Mouse (Mus musculus) kidney, embryonic 16.5 days (tissue): Measurements from ENCODE around the gene Pqlc3. TPM values are rescaled to one million over a fixed set of nuclear protein-coding genes. Genes with fewer than 3 reads are reported as not detected.

Experiments used
- ATAC-seq: fragments of 200-750 bp; cut with Nextera tagmentation; 2 replicates; pipeline ENCODE4 v1.8.0; 2017; ENCODE audit warnings: moderate TSS enrichment; ENCODE audit not compliant: low FRiP score, low TSS enrichment
- H3K27ac ChIP-seq: fragments of 300-500 bp; sonication (generic); 2 replicates; pipeline ENCODE4 v1.5.1; 2014; ENCODE audit warnings: low read length
- H3K27me3 ChIP-seq: fragments of 300-500 bp; sonication (generic); 2 replicates; pipeline ENCODE4 v1.6.1; 2014; ENCODE audit warnings: low read length, control low read depth, mixed read lengths; ENCODE audit not compliant: insufficient read depth
- H3K36me3 ChIP-seq: fragments of 300-500 bp; sonication (generic); 2 replicates; pipeline ENCODE4 v1.6.1; 2014; ENCODE audit warnings: low read length, control low read depth, mixed read lengths; ENCODE audit not compliant: insufficient read depth
- H3K4me1 ChIP-seq: fragments of 300-500 bp; sonication (generic); 2 replicates; pipeline ENCODE4 v1.6.1; 2014; ENCODE audit warnings: low read length, control low read depth, mixed read lengths; ENCODE audit not compliant: insufficient read depth
- H3K4me2 ChIP-seq: fragments of 300-500 bp; sonication (generic); replicated peaks from 2 replicates; pipeline ENCODE4 v1.6.1; 2014; ENCODE audit warnings: low read depth, low read length
- H3K4me3 ChIP-seq: fragments of 300-500 bp; sonication (generic); 2 replicates; pipeline ENCODE4 v1.5.1; 2014; ENCODE audit warnings: mild to moderate bottlenecking, low read length
- H3K9ac ChIP-seq: fragments of 300-500 bp; sonication (generic); replicated peaks from 2 replicates; pipeline ENCODE4 v1.6.1; 2014; ENCODE audit warnings: low read length
- H3K9me3 ChIP-seq: fragments of 300-500 bp; sonication (generic); 2 replicates; pipeline ENCODE4 v1.6.1; 2016; ENCODE audit warnings: low read length, control low read depth
- WGBS: fragments of 180-500 bp; shearing (Covaris S2); extraction: QIAGEN DNeasy Blood & Tissue Kit; methylation state at CpG from one replicate; pipeline ENCODE4 v1.1.7; 2014; 5-methylcytosine and 5-hydroxymethylcytosine counted together
- polyA plus RNA-seq: library from polyadenylated mRNA; unstranded; fragments of >200 nt; fragmentation: Nextera tagmentation; extraction: Ambion mirVana; gene quantifications from 2 replicates; pipeline ENCODE4 v1.2.1, GENCODE M21; 2015

The Pqlc3 gene
- polyA plus RNA-seq, 1 experiment from 2014 or later = 4.7 TPM

DNA sequence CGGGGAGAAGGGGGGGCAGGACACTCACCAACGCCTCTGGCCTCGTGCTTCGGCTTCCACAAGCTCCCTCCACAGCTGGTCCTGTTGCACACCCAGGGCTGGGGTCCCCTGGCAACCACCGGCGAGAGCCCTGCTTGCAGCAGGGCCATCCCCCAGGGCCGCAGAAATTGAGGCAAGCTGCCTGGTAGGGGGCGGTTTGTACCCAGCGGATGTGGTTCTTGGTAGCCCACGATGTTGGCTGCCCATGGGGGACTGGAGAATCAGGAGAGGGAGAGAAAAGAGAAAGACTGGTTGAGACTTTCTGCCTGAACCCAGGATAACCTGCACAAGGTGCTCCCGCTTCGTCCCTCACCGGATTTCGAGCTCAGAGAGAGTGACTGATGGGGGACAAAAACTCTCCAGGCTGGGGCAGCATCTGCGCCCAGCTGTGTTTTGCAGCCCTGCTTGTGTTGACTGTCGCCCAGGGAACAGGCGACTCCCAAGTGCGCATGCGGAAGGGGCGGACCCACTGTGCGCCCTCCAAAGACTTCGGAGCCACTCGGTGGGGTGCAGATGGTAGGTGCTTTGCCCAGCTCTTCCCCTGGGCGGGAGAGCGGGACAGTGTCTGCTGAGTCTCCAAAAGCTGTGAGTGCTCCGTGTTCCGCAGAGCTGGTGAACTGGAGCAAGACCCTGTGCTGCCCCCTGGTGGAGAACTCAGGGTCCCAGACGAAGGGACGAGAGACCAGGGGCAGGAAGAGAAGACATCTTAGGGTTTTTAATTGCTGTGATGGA, 11.1 kb upstream of the Pqlc3 start, which contains the start of gene 2410004P03Rik:
Gene 2410004P03Rik, minus strand, starts transcription at position 628 of the 771 bp plus-strand sequence.
- 9% methylated on average over 29 of the region's 29 CpGs for WGBS
- Histone ChIP-seq H3K9me3 (no peaks in the 10 kb centered on the region; the same call in 1 of the 2 replicates), H3K4me2 (peak within 1 kb of the TSS; percentile 75), H3K9ac (peak within 1 kb of the TSS; percentile 66), H3K4me1 (peaks cover 5% of the 10 kb centered on the region), H3K36me3 (no peaks in the 10 kb centered on the region), H3K4me3 (peak within 1 kb of the TSS; percentile 48), H3K27ac (no peak within 1 kb of the TSS), H3K27me3 (no peaks in the 10 kb centered on the region)
- peak; percentile 87 for ATAC-seq

- Histone ChIP-seq H3K4me1 (peaks cover 5% of the 10 kb centered on the region), H3K27ac (no peak overlapping the region), H3K9ac (no peak overlapping the region), H3K4me2 (no peak overlapping the region), H3K27me3 (no peaks in the 10 kb centered on the region), H3K9me3 (no peaks in the 10 kb centered on the region; the same call in 1 of the 2 replicates), H3K4me3 (no peak overlapping the region), H3K36me3 (no peaks in the 10 kb centered on the region)
- 93% methylated on average over 6 of the region's 6 CpGs for WGBS
- ATAC-seq = no peak
Observed at GRCm38 (mm10) chr12:17009466-17009865, 9.3 kb upstream of the Pqlc3 start.

GRCm38 (mm10) chr12:17001211-17001610, 1.0 kb upstream of the Pqlc3 start:
- peaks cover 11% of the 10 kb centered on the region for H3K27me3 ChIP-seq
- peaks cover 7% of the 10 kb centered on the region for H3K4me1 ChIP-seq
- H3K4me3 ChIP-seq = no peak overlapping the region
- no peak overlapping the region for H3K27ac ChIP-seq
- H3K9ac ChIP-seq = no peak overlapping the region
- no peak overlapping the region for H3K4me2 ChIP-seq
- H3K36me3 ChIP-seq = no peaks in the 10 kb centered on the region
- no peaks in the 10 kb centered on the region for H3K9me3 ChIP-seq
- WGBS = 52% methylated on average over 4 of the region's 4 CpGs
- ATAC-seq = no peak

DNA sequence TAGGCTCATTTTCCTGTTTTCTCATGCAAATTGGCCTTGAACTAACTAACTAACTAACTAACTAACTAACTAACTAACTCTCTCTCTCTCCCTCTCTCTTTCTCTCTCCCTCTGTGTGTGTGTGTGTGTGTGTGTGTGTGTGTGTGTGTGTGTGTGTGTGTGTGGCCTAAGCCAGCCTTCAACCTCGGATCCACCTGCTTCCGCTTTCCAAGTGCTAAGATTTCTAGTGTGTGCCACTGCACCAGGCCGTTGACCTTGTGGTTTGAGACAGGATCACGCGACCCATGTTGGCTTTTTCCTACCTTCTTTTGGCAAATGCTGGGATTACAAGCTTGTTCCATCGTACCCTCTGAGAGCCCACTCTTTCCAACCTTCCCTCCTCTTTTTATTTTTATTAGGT, 420 bp upstream of the Pqlc3 start:
- Histone ChIP-seq H3K9me3 (no peaks in the 10 kb centered on the region), H3K9ac (no peak overlapping the region), H3K4me1 (peaks cover 7% of the 10 kb centered on the region), H3K27ac (no peak overlapping the region), H3K27me3 (peaks cover 11% of the 10 kb centered on the region), H3K4me3 (no peak overlapping the region), H3K36me3 (no peaks in the 10 kb centered on the region), H3K4me2 (no peak overlapping the region)
- ATAC-seq = no peak
- WGBS = 41% methylated on average over 6 of the region's 6 CpGs

DNA sequence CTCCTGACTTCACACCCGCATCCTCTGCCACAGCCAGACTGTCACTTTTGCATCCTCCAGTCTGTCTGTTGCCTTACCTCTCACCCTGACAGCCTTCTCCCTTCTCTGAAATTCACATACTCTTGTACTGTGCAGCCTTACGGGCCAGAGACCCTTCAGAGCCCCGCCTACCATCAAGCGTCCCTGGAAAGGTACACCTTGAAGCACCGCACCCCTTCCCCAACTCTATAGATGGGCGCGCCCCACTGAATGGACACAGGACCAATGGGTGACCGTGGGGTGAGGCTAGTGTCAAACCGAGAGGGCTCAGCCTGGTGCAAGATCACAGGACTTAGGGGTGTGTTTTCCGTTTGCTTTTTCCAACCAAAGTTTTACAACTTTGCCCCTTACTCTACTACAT, 1.1 kb downstream of the Pqlc3 start:
- H3K27me3 ChIP-seq = peaks cover 11% of the 10 kb centered on the region
- no peak overlapping the region for H3K27ac ChIP-seq
- no peak overlapping the region for H3K9ac ChIP-seq
- H3K36me3 ChIP-seq = no peaks in the 10 kb centered on the region
- WGBS = 6% methylated on average over 10 of the region's 10 CpGs
- H3K4me3 ChIP-seq = peak overlapping the region; percentile 63
- peaks cover 7% of the 10 kb centered on the region for H3K4me1 ChIP-seq
- ATAC-seq = peak; percentile 5; the same call in 1 of the 2 replicates
- no peaks in the 10 kb centered on the region for H3K9me3 ChIP-seq
- peak overlapping the region; percentile 88 for H3K4me2 ChIP-seq

DNA sequence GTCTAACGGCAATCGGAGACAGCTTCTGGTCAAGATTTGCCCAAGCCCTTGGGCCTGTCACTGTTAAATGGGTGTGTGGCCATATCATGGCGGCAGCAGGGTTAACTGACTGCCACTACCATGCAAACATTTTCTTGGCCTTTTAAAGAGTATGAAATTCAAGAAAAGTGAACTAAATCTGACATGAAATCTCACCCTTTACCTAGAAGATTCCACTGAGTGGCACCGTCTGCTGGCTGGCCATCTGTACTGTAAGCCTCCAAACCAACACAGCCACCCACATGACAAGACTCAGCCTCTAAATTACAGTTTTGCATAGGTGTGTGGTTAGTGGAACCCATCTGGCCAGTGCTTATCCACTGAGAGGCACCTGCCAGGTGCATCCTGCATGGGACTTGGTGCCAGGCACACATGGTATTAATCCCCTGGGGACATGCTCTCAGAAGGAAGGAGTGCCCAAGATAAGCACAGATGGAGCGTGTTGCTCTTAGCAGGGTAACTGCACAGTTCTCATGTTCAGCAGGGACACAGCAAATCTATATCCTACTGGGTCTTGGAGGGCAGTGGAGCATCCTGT, 3.2 kb downstream of the Pqlc3 start:
- H3K27ac ChIP-seq = no peak overlapping the region
- no peak overlapping the region for H3K9ac ChIP-seq
- no peak for ATAC-seq
- no peak overlapping the region for H3K4me3 ChIP-seq
- no peaks in the 10 kb centered on the region for H3K36me3 ChIP-seq
- H3K4me2 ChIP-seq = no peak overlapping the region
- H3K27me3 ChIP-seq = peaks cover 11% of the 10 kb centered on the region
- peaks cover 7% of the 10 kb centered on the region for H3K4me1 ChIP-seq
- 92% methylated on average over 5 of the region's 5 CpGs for WGBS
- no peaks in the 10 kb centered on the region for H3K9me3 ChIP-seq

- H3K27ac ChIP-seq = no peak overlapping the region
- peaks cover 7% of the 10 kb centered on the region for H3K4me1 ChIP-seq
- H3K4me3 ChIP-seq = no peak overlapping the region
- 75% methylated on average over 5 of the region's 5 CpGs for WGBS
- H3K9me3 ChIP-seq = no peaks in the 10 kb centered on the region
- no peaks in the 10 kb centered on the region for H3K36me3 ChIP-seq
- ATAC-seq = no peak
- no peak overlapping the region for H3K9ac ChIP-seq
- H3K27me3 ChIP-seq = peaks cover 11% of the 10 kb centered on the region
- no peak overlapping the region for H3K4me2 ChIP-seq
Observed at GRCm38 (mm10) chr12:16996281-16996680, 3.9 kb downstream of the Pqlc3 start.

GRCm38 (mm10) chr12:16994291-16994690, 5.9 kb downstream of the Pqlc3 start:
- H3K36me3 ChIP-seq = no peaks in the 10 kb centered on the region
- peaks cover 8% of the 10 kb centered on the region; the same call in 1 of the 2 replicates for H3K27me3 ChIP-seq
- no peaks in the 10 kb centered on the region for H3K9me3 ChIP-seq
- H3K27ac ChIP-seq = no peak overlapping the region
- ATAC-seq = no peak
- 94% methylated on average over 2 of the region's 2 CpGs for WGBS
- H3K4me1 ChIP-seq = peaks cover 3% of the 10 kb centered on the region
- H3K9ac ChIP-seq = no peak overlapping the region
- no peak overlapping the region for H3K4me3 ChIP-seq
- no peak overlapping the region for H3K4me2 ChIP-seq

DNA sequence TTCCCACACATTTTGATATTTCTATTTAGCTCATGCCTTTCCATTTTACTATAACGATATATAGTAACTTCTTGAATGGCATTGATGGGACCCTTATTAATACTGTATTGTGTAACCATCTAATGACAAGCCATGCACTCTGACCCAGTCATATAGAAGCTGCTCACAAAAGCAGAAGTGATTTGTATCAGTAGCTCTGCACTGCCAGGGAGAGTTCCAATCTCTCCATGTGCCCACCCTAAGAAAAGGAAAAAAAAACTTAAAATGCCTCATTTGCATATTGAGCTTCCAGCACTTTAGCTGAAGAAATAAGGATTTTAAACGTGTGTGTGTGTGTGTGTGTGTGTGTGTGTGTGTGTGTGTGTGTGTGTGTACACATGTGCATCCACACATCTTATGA, 7.9 kb downstream of the Pqlc3 start:
- Histone ChIP-seq H3K4me2 (no peak overlapping the region), H3K27me3 (no peaks in the 10 kb centered on the region), H3K36me3 (no peaks in the 10 kb centered on the region), H3K9me3 (no peaks in the 10 kb centered on the region), H3K27ac (no peak overlapping the region), H3K9ac (no peak overlapping the region), H3K4me1 (no peaks in the 10 kb centered on the region), H3K4me3 (no peak overlapping the region)
- 88% methylated on average over 2 of the region's 2 CpGs for WGBS
- no peak for ATAC-seq

GRCm38 (mm10) chr12:16991376-16991775, 8.8 kb downstream of the Pqlc3 start:
- Histone ChIP-seq H3K9ac (no peak overlapping the region), H3K4me2 (no peak overlapping the region), H3K9me3 (no peaks in the 10 kb centered on the region), H3K27me3 (no peaks in the 10 kb centered on the region), H3K36me3 (no peaks in the 10 kb centered on the region), H3K27ac (no peak overlapping the region), H3K4me3 (no peak overlapping the region), H3K4me1 (no peaks in the 10 kb centered on the region)
- 91% methylated on average over 2 of the region's 2 CpGs for WGBS
- no peak for ATAC-seq
